Mouse (Mus musculus): ENCODE measurements around the gene Uhrf2.
A peak's percentile ranks its signal among the peaks of the same experiment; 100 is the strongest.

The Uhrf2 gene

DNA sequence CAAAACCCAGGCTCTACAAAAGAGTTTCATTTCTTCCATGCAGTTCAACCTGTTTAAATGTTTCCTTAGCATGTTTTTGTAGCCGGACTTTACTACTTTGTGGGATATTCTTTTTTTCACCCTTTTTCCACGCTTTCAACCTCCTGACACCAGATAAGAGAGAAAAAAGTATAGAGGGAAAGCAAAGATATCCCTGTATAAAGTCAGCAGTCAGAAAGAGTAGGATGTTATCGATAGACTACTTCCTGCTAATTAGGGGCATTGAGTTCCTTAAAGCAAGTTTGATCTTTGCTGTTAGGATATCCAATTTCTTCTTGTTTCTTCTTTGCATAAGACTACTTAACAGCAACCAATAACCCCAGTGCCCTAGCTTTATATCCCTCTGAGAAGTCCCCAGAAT, 21.2 kb downstream of the Uhrf2 start:
- no peak for DNase-seq

DNA sequence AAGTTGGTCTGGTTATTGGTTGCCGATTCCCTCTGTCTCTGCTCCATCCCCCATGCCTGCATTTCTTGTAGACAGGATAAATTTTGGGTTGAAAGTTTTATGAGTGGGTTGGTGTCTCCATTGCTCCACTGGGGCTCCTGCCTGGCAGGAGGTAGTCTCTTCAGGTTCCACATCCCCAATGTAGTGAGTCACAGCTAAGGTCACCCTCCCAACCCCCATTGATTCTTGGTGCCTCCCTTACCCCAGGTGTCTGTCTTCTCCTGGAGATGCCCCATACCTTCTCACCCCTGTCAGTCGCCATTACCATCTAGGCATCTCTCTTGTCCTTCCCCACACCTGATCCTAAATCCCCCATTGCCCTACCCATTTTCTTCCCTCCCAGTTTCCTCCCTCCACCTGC, 23.9 kb downstream of the Uhrf2 start:
- DNase-seq = no peak

- peak; percentile 5 for DNase-seq
Observed at GRCm38 (mm10) chr19:30065797-30066196, 35.5 kb downstream of the Uhrf2 start.

- no peak for DNase-seq
Observed at GRCm38 (mm10) chr19:30090163-30090562, 59.9 kb downstream of the Uhrf2 start.

GRCm38 (mm10) chr19:30091644-30092295, 61.5 kb downstream of the Uhrf2 start:
- DNase-seq = no peak

DNA sequence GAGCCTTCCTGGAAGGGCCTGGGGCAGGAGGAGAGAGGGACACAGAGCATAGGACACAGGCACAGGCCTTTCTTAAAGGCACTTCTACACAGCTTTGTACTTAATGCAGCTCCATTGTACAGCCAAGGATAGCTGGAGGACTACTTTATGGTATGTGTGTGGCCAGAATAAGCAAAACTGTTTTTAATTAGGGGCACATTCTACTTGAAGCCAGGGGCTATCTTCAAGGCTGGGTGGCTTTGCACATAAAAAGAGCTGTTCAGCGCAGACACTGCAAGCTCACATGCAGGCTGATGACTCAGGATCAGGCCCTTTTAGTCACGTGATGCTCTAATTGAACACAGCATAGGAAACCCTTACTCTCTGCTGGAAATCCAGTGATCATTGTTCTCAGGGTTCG, 65.9 kb downstream of the Uhrf2 start:
- DNase-seq = peak; percentile 49

DNA sequence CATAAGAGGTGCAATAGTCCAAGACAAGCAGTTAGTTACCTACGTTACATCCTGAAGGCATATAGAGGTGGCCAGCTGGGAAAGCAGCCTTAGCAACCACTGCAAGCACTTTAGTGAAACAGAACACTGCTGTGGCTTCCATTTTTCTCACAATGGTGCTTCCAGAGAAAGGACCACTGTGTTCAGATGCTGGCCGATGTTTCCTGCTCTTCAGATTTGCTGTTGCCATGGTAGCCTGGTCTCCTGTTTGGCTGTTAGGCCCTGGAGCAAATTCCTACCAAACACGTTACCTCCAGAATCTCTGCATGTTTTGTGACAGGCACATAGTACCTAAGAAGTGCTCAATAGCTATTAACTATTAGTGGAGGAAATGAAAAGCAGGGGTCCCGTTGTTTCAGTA, 66.7 kb downstream of the Uhrf2 start:
- DNase-seq = no peak

GRCm38 (mm10) chr19:30100571-30100970, 70.3 kb downstream of the Uhrf2 start:
- DNase-seq = no peak

GRCm38 (mm10) chr19:30102620-30103019, 72.3 kb downstream of the Uhrf2 start:
- DNase-seq = no peak

DNA sequence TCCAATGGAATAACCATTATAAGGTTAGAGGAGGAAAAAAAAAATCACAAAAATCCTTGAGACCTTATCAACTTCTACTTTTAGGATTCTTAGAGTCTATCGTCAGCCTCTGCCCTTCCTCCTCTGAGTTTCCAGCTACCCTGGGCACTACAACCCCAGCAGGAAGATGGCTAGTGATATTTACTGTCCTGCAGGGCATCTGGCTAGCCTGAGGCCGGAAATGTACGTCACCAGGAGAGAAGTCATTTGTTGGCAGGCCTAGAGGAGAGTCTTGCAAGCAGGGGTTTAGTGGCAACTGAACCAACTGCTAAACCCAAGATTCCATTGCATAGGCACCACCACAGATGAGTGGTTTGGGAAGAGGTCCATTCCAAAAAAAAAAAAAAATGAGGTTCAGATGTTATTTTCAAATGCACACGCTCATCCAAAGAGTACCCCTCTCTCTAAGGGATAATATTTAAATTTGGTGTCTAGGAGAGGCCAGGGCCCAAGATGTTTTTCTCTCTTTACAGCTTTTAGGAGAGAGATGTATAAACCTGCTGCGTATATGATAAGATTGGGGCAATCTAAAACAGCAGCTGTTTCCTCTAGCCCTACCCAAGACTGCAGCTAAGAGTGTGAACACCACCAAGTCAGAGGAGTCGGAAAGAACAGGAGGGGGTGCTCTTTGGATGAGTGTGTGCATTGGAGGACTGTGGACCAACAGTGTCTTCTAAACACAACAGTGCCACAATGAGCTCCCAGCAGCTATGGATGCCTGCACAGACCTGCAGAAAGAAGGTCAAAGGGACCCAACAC, 74.9 kb downstream of the Uhrf2 start:
- DNase-seq = no peak

DNA sequence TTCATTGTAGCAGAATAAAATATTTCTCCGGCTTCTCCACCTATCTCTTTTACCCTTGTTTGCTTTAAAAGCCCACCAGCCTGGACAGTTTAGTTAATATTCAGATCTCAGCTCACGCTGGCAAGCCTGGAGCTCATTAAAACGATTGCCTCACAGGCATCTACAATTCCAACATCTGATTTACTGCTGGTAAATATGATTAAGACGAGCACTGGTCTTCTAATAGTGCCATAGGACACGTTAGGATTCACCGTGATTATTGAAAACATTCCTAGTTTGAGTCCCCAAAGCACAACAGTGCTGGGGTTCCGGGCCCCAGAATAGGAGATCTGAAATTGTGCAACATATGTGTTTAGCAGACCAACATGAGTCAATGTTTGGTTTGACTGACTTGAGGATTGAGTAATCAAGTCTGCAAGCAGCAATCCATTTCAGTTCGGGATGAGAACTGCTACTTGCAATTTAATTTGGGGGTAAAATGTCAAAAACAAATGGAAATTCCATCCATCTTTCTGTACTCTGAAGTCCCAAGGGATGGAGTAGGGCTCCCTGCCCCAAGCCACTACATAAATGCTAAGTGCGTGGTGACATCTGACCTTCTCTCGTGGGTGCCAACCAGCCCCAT, 77.0 kb downstream of the Uhrf2 start:
- DNase-seq = no peak

DNA sequence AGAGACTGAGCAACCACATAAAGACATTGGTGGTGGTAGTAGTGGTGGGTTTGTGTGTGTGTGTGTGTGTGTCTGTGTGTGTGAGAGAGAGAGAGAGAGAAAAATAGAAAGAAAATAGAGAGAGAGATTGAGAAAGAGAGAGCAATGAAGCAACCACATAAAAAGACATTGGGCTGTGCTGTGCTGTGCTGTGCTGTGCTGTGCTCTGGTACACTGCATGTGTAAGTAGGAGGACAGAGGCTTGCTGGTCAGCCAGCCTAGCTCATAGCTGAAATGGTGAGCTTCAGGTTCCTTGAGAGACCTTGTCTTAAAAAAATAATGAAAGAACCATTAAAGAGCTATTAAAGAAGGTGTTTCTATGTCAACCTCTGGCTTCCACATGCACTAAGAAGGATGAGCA, 78.3 kb downstream of the Uhrf2 start:
- DNase-seq = no peak

- DNase-seq = no peak
Observed at GRCm38 (mm10) chr19:30109122-30109521, 78.8 kb downstream of the Uhrf2 start.

- no peak for DNase-seq
Observed at GRCm38 (mm10) chr19:30111421-30111820, 81.1 kb downstream of the Uhrf2 start.

DNA sequence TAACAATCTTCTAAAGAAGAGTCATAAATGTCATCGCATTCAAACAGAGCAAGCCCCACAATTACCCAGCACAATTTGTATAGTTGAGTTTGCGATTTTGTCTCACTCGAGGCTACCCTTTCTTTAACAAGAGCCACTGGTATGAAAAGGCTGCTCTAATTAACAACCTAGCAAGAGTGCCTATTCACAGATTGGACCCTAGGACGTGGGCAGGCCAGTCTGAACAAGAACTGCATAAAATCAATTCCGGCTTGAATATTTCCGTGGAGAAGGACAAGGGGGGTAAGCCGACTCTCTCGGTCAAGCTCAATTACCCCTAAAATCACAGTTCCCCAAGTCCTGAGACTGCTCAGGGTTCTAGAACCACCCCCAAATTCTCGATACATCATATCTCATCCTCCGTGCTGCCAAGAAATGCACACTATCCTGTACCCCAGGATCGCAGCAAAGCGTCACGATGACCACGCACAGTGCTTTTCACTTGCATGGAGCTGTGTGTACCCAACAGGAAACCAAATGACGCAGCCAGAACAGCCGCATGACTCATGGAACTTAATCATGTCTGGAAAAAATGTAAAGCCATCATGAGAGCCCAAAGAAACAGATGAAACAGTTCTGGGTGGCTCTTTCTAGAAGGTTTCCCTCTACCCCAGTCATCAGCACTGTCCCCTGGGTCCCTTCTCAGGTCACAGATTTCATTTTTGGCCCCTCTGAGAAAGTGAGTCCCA, 82.8 kb downstream of the Uhrf2 start:
- DNase-seq = no peak

- peak; percentile 58 for DNase-seq
Observed at GRCm38 (mm10) chr19:30114919-30115441, 84.7 kb downstream of the Uhrf2 start.

DNA sequence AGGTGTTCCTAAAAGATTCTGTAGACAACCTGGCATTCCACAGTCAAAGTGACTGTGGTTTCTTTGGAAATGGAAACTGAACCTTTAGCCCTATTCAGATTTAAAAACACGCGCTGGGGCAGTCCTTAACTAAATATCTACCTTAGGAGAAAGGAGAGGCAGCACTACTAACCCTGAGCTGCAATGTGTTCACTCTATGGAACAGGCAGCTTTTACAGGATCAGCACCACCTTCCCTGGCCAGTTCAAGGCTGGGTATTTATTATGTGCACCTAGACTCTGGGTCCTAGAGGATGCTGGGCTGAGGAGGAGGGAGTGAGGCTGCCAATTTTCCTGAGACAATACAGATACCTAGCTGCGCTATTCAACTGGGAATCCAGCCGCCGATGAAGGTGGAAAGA, 85.3 kb downstream of the Uhrf2 start:
- no peak for DNase-seq

GRCm38 (mm10) chr19:30117241-30117640, 86.9 kb downstream of the Uhrf2 start:
- DNase-seq = no peak

DNA sequence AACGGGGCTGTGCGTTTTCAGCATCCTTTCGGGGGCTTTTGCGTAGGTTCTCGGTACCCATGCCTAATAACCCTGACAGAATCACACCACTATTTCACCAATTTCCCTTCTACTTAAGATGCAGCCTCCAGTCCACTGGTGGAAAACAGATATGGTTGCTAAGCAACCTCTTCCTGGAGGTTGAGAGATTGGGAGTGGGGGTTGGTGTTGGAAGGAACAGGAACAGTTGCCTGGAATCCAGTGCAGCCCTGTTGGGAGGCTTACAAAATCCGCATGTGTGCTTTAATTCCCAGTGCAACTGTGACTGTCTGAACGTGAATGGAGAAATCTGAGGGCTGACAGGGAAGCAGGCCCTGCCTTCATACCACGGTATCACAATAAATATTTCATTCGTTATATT, 87.5 kb downstream of the Uhrf2 start:
- peak; percentile 61 for DNase-seq

DNA sequence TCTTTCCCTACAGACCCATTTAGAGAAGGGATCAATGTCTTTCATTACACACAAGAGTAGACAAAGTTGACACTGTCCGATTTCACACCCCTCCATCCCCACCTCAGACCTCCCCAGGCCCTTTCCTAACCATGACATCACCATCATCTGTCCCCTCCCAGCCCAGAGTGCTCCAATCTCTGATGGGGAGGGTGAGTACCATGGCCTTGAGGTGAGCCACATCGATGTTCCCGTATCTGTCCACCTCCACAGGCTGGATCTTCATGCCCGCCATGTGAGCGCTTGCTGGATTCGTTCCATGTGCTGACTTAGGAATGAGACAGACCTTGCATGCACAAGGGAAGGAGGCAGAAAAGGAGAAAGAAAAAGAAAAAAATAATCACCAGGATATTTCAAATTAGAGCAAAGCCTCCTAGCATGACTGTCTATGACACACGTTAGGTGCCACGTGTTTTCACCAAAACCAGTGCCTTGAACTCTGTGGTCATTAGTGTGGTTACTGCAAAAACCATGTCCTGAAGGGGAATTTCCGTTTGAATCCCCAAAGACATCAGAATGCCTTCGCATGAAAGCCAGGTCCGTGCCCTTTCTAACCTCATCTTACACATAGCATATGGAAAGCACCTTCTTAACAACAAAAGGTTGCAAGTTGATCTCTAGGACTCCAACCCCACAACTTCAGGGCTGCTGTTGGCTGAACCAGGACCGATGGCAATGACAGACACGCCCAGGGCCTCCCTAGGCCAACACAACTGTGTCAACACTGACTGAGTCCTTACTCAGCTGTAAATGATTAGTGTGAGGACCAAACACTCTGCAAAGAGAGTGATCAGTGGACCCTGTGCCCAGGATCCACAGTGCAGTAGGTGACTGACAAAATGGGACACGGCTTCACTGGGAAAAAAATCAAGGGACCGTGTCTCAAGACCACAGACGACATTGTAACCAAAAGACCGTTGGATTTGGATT, 88.3 kb downstream of the Uhrf2 start:
- no peak for DNase-seq

- DNase-seq = no peak
Observed at GRCm38 (mm10) chr19:30124999-30125669, 94.8 kb downstream of the Uhrf2 start.
